Mouse (Mus musculus): ENCODE measurements around the gene Tfb2m. TPM values are rescaled to one million over a fixed set of nuclear protein-coding genes. Genes with fewer than 3 reads are reported as not detected.
A peak's percentile ranks its signal among the peaks of the same experiment; 100 is the strongest.

Tfb2m gene
- polyA plus RNA-seq, 1 experiment from 2014 or later, result 37.9 TPM

DNA sequence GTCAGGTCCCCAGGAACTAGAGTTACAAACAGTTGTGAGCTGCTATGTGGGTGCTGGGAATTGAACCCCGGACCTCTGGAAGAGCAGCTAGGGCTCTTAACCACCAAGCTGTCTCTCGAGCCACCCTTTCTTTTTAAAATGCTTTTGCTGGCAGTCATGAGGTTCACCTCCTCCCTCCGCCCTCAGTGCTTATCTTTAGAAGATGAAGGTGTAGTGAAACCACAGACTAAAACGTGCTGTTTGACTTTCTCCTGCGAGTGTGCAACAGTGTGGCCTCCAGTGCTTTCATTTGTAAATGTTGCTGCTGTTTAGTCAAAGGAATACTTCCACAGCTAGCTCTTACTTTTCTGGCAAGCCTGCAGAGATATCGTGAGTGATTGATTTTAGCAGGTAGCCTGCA is 32.6 kb upstream of the Tfb2m start:
- no peak overlapping the region for H3K4me2 ChIP-seq (replicated peaks)
- ATAC-seq (replicated peaks), result no peak
- H3K36me3 ChIP-seq, result 0 out of 2 replicates have a peak, but pooled peaks cover 2% of the 10 kb centered on the region
- no peaks in the 10 kb centered on the region for H3K27me3 ChIP-seq
- H3K27ac ChIP-seq (replicated peaks), result no peak overlapping the region
- peaks cover 17% of the 10 kb centered on the region for H3K4me1 ChIP-seq
- H3K4me3 ChIP-seq, result no peak overlapping the region
- whole genome bisulfite sequencing, result 75% methylated on average over 6 of the region's 6 CpGs
- H3K9me3 ChIP-seq, result no peaks in the 10 kb centered on the region
- H3K9ac ChIP-seq (replicated peaks), result no peak overlapping the region

DNA sequence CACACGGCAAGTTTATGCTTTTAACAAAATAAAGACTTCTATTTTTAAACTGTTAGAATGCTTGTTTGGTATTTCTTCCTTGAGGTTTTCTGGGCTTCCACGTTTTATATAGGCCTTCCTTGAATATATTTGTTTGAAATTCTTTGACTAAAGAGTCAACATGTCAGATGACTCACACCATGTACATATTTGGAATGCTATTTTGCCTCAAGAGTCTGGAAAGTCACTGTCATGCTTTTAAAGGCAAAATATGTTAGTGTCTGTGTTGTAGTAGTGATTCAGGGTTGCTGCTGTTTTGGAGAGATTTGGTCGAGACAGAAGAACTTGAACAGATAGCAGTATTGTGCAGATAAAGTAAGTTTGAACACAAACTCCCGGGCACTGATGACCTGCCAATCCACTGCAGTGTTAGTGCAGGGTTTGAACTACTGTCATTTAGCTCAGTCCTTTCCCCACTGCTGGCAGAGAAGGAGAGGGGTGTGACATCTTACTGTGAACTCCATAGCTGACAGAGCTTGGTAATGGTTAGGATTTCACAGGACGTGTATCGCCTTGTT is 27.7 kb upstream of the Tfb2m start:
- WGBS, result 85% methylated on average over 6 of the region's 6 CpGs
- Histone ChIP-seq H3K4me3 (no peak overlapping the region), H3K27me3 (no peaks in the 10 kb centered on the region), H3K9me3 (no peaks in the 10 kb centered on the region), H3K36me3 (no peaks in the 10 kb centered on the region), H3K9ac (replicated peaks) (no peak overlapping the region), H3K4me1 (0 out of 2 replicates have a peak, but pooled peaks cover 2% of the 10 kb centered on the region), H3K27ac (replicated peaks) (no peak overlapping the region), H3K4me2 (replicated peaks) (no peak overlapping the region)
- ATAC-seq (replicated peaks), result no peak

DNA sequence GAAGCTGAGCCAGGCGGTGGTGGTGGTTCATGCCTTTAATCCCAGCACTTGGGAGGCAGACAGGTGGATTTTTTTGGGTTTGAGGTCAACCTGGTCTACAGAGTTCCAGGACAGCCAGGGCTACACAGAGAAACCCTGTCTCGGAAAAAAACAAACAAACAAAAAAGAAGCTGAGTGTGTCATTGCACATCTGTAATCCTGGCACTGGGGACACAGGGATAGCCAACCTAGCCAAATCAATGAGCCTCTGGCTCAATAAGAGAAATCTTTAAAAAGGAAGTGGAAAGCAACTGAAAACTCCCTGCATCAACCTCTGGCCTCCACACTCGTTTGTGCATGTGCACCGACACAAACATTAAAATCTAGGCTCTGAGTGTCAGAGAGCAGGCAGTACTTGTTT is 25.6 kb upstream of the Tfb2m start:
- Histone ChIP-seq H3K36me3 (no peaks in the 10 kb centered on the region), H3K9ac (replicated peaks) (no peak overlapping the region), H3K27ac (replicated peaks) (no peak overlapping the region), H3K4me3 (no peak overlapping the region), H3K27me3 (no peaks in the 10 kb centered on the region), H3K4me1 (peaks cover 8% of the 10 kb centered on the region), H3K9me3 (no peaks in the 10 kb centered on the region), H3K4me2 (replicated peaks) (no peak overlapping the region)
- 88% methylated on average over 4 of the region's 4 CpGs for WGBS
- ATAC-seq (replicated peaks), result no peak

DNA sequence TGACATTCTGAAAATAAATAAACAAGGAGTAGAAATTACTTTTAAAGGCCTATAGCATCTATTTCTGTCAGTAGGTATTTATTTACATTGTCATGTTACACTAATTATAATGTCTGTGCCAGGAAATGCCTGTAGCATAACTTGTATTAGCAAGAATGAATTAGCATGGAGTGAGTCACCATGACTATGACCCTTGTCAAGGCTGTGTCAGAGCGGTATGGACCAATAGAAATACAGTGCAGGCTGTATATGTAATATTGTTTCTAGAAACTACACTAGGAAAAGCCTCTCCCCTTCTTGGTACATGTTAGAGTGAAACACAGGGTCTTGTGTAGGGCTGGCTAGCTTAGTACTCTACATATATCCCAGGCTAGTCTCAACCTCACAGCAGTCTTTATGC is 24.4 kb upstream of the Tfb2m start:
- Histone ChIP-seq H3K27ac (replicated peaks) (peak overlapping the region; percentile 3; the same call in 1 of the 2 replicates), H3K36me3 (no peaks in the 10 kb centered on the region), H3K9me3 (no peaks in the 10 kb centered on the region), H3K27me3 (no peaks in the 10 kb centered on the region), H3K4me1 (peaks cover 8% of the 10 kb centered on the region), H3K9ac (replicated peaks) (no peak overlapping the region), H3K4me3 (no peak overlapping the region), H3K4me2 (replicated peaks) (no peak overlapping the region)
- no peak for ATAC-seq (replicated peaks)
- WGBS, result 98% methylated on average over 1 of the region's 1 CpGs

DNA sequence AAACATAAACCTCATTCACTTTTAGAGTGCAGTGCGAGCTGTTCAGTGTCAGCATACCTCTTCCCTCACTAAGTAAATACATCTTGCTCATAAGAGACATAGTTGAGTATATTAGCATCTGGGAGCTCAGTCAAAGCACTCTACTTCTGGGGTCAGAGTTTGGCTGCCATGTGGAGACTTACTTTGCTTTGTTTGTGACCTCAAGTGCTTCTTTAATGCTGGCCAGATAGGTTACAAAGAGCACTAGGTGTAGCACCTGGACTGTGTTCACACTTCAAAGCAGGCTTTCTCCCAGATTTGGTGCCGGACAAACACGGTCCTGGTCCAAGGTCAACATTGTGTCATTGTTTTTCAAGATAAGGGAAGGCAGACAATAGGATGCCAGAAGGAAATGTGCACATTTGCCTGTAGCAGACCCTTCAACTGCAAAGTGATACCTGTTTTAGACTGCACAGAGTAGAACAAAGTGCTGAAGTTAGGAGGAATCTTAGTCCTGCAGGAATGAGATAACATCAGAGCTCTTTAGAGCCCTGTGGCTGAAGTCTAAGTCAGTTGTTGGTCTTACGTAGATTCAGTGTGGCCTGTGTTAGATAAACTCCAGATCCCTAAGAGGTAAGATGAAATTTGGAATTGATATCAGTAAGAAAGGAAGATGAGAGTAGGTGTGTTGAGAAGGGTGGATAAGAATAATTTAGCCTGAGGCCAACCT is 22.8 kb upstream of the Tfb2m start:
- H3K36me3 ChIP-seq, result no peaks in the 10 kb centered on the region
- no peak overlapping the region for H3K27ac ChIP-seq (replicated peaks)
- ATAC-seq (replicated peaks), result no peak
- WGBS, result 93% methylated on average over 4 of the region's 4 CpGs
- peaks cover 8% of the 10 kb centered on the region for H3K4me1 ChIP-seq
- no peaks in the 10 kb centered on the region for H3K9me3 ChIP-seq
- H3K4me2 ChIP-seq (replicated peaks), result no peak overlapping the region
- H3K4me3 ChIP-seq, result no peak overlapping the region
- no peaks in the 10 kb centered on the region for H3K27me3 ChIP-seq
- no peak overlapping the region for H3K9ac ChIP-seq (replicated peaks)

DNA sequence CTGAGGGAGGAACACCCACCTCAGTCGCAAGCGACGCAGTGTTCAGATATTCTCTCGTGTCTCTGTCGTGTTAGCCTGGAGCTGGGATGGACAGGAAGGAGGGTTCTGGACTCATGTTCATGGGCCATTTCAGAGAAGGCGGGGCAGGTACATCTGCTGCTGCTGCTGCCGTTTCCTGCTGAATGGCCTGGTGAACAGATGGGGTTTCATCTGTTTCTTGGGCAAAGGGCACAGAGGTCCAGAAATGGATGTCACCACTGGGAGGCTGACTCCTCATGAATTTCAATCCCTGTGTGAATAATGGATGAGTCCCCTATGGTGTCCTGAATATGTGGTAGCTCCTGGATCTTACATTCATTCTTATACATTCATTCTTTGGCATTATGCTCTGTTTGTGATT is 21.5 kb upstream of the Tfb2m start:
- H3K36me3 ChIP-seq, result no peaks in the 10 kb centered on the region
- no peak overlapping the region for H3K4me2 ChIP-seq (replicated peaks)
- no peaks in the 10 kb centered on the region for H3K9me3 ChIP-seq
- no peak overlapping the region for H3K4me3 ChIP-seq
- no peaks in the 10 kb centered on the region for H3K27me3 ChIP-seq
- ATAC-seq (replicated peaks), result no peak
- H3K4me1 ChIP-seq, result peaks cover 8% of the 10 kb centered on the region
- H3K27ac ChIP-seq (replicated peaks), result no peak overlapping the region
- no peak overlapping the region for H3K9ac ChIP-seq (replicated peaks)
- 71% methylated on average over 7 of the region's 7 CpGs for WGBS

DNA sequence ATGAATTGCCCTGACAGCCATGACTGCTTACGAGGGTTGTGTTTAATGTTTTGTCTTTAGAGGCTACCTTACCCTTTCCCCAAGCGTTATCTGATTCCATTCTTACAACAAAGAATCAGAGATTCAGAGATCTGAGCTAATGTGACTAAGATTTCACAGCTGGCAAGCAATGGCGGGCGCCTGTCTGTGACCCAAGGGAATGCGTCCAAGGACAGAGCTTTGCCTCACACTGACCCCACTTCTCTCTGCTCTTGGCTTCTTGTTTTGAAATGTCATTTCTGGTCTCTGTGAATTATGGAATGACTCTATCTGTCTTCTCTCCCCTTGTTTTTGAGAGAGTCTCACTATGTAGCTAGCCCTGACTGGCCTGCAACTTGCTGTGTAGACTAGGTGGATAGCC is 17.9 kb upstream of the Tfb2m start:
- H3K4me2 ChIP-seq (replicated peaks), result no peak overlapping the region
- no peaks in the 10 kb centered on the region for H3K9me3 ChIP-seq
- 93% methylated on average over 5 of the region's 5 CpGs for WGBS
- no peaks in the 10 kb centered on the region for H3K27me3 ChIP-seq
- H3K4me1 ChIP-seq, result peaks cover 6% of the 10 kb centered on the region
- H3K9ac ChIP-seq (replicated peaks), result no peak overlapping the region
- H3K4me3 ChIP-seq, result no peak overlapping the region
- no peak overlapping the region for H3K27ac ChIP-seq (replicated peaks)
- no peak for ATAC-seq (replicated peaks)
- H3K36me3 ChIP-seq, result no peaks in the 10 kb centered on the region

DNA sequence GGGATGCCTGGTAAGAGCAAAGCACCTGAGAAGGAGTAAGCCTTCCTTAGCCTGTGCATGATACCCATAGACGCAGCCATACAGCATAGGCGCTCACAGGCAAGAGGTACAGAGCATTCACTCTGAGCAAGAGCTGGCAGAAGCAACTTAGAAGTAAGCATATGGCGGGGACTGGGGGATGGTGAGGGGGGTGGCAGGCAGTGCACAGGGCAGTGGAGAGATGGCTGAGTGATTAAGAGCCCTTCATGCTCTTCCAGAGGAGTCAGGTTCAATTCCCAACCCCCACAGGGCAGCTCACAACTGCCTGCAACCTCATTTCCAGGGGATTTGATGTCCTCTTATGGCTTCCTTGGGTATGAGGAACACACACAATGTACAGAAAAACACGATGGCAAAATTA is 17.1 kb upstream of the Tfb2m start:
- no peak overlapping the region for H3K4me2 ChIP-seq (replicated peaks)
- peaks cover 6% of the 10 kb centered on the region for H3K4me1 ChIP-seq
- no peak overlapping the region for H3K4me3 ChIP-seq
- H3K9ac ChIP-seq (replicated peaks), result no peak overlapping the region
- ATAC-seq (replicated peaks), result no peak
- H3K27ac ChIP-seq (replicated peaks), result no peak overlapping the region
- no peaks in the 10 kb centered on the region for H3K36me3 ChIP-seq
- no peaks in the 10 kb centered on the region for H3K9me3 ChIP-seq
- H3K27me3 ChIP-seq, result no peaks in the 10 kb centered on the region
- WGBS, result 81% methylated on average over 4 of the region's 4 CpGs

DNA sequence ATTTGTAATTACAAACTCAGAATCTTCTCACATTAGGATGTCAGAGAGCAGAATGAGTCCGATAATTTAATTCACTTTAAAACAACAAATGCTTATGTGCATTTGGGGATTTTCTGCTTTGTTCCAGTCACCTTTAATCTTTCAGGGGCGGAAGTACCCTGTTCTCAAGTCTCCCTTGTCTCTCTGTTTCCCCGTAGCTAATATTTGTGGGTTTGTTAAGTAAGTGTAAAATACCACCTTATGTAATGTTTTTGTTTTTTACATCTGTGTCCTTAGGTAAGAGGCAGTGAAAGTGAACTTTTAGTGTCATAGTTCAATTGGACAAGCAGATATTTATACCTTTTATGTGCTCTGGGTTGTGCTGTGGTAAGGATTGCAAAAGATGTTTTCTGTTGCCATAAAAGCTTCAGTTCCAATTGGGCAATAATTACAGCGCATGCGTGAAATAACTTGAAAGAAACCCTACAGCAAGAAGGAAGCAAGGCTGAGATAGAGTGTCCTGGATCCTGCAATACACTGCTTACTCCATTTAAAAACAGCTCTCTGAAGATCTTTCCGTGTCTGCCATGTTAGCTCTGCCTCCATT is 14.9 kb upstream of the Tfb2m start:
- ATAC-seq (replicated peaks), result no peak
- WGBS, result 92% methylated on average over 6 of the region's 6 CpGs
- Histone ChIP-seq H3K4me2 (replicated peaks) (no peak overlapping the region), H3K27ac (replicated peaks) (no peak overlapping the region), H3K9ac (replicated peaks) (no peak overlapping the region), H3K36me3 (no peaks in the 10 kb centered on the region), H3K4me1 (no peaks in the 10 kb centered on the region), H3K4me3 (no peak overlapping the region), H3K27me3 (no peaks in the 10 kb centered on the region), H3K9me3 (no peaks in the 10 kb centered on the region)

DNA sequence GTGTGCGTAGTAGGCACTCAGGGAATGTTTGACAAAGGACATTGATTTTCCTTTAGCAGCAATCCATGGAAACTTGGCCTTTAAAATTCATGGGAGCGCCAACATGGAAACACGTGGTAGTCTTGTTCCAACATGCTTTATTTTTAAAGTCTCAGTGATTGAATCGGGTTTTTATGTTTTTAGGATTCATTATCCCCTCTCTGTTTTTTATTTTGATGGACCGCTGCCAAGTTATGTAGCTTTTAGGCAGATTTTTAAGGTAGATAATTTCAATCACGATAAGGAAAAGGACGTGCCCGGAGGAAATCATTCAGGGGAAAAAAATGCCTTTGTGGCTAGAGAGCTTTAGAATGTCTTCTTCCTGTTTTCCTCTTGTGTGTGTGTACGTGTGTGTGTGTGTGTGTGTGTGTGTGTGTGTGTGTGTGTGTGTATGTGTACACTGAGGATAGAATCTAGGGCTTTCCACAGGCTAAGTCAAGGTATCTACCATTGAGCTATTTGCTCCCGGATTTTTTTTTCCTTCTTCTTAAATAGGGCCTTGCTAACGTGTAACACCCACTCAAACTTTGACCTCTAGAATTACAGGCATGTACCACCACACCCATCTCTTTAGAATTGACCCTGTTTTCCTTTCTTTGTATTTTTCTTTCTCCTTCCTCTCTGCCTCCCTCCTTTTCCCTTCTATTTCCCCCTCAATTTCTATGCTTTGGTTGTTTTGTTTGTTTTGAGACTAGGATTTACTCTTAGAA is 13.6 kb upstream of the Tfb2m start:
- H3K4me2 ChIP-seq (replicated peaks), result no peak overlapping the region

DNA sequence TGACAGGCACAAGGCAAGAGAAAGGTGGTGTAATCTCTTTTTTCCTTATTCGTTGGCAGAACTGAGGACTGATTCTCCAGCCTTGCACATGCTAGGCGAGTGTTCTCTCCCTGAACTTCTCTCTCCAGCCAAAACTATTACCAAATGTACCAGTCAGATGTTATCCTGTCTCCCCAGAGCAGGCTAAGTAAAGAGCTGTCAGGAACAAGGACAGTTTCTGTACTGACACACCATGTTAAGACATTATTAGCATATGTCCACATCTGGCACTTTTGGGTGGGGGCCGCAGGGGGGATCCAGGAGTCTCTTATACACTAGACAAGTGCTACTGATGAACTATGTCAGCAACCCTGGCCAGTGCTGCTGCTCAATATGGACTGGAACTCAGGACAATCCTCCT is 10.9 kb upstream of the Tfb2m start:
- H3K9ac ChIP-seq (replicated peaks), result no peak overlapping the region
- no peak for ATAC-seq (replicated peaks)
- H3K36me3 ChIP-seq, result no peaks in the 10 kb centered on the region
- H3K4me1 ChIP-seq, result no peaks in the 10 kb centered on the region
- H3K4me3 ChIP-seq, result no peak overlapping the region
- no peak overlapping the region for H3K27ac ChIP-seq (replicated peaks)
- H3K27me3 ChIP-seq, result no peaks in the 10 kb centered on the region
- no peaks in the 10 kb centered on the region for H3K9me3 ChIP-seq
- no peak overlapping the region for H3K4me2 ChIP-seq (replicated peaks)
- 86% methylated on average over 3 of the region's 3 CpGs for WGBS

More for the DNA sequence above, 13.6 kb upstream of the Tfb2m start:
- Histone ChIP-seq H3K4me3 (no peak overlapping the region), H3K27ac (replicated peaks) (no peak overlapping the region), H3K27me3 (no peaks in the 10 kb centered on the region), H3K9me3 (no peaks in the 10 kb centered on the region), H3K36me3 (no peaks in the 10 kb centered on the region), H3K4me1 (no peaks in the 10 kb centered on the region), H3K9ac (replicated peaks) (no peak overlapping the region)
- ATAC-seq (replicated peaks), result no peak
- 76% methylated on average over 11 of the region's 11 CpGs for WGBS

DNA sequence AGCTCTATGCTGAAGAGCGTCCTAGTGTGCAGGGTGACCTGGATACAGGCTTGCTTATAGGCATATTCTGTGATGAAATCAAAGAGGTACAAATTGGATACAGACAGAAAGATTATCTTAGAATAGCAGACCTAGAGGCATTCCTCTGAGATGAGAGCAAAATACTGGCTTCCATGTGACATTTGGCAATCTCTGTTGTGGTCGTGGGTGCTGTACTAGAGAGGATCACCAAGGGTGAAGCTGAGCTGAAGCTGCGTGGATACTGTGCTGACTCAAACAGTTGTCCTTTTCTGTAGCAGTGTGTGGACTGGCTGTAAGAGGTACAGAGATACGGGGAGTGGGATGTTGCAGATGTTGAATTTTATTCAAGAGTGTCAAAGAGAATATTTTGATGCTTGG is 7.9 kb upstream of the Tfb2m start:
- ATAC-seq (replicated peaks), result no peak
- H3K4me1 ChIP-seq, result peaks cover 5% of the 10 kb centered on the region
- no peak overlapping the region for H3K4me2 ChIP-seq (replicated peaks)
- no peaks in the 10 kb centered on the region for H3K36me3 ChIP-seq
- no peak overlapping the region for H3K9ac ChIP-seq (replicated peaks)
- H3K27me3 ChIP-seq, result no peaks in the 10 kb centered on the region
- 90% methylated on average over 4 of the region's 4 CpGs for WGBS
- no peaks in the 10 kb centered on the region for H3K9me3 ChIP-seq
- no peak overlapping the region for H3K4me3 ChIP-seq
- H3K27ac ChIP-seq (replicated peaks), result no peak overlapping the region

Measured in forebrain, embryonic 15.5 days (tissue).